Mouse (Mus musculus): Measurements from ENCODE around the gene Ptp4a2. TPM values are rescaled to one million over a fixed set of nuclear protein-coding genes. Genes with fewer than 3 reads are reported as not detected.
A peak's percentile ranks its signal among the peaks of the same experiment; 100 is the strongest.

Gene Ptp4a2
- polyA plus RNA-seq, 1 experiment, result 407 TPM

DNA sequence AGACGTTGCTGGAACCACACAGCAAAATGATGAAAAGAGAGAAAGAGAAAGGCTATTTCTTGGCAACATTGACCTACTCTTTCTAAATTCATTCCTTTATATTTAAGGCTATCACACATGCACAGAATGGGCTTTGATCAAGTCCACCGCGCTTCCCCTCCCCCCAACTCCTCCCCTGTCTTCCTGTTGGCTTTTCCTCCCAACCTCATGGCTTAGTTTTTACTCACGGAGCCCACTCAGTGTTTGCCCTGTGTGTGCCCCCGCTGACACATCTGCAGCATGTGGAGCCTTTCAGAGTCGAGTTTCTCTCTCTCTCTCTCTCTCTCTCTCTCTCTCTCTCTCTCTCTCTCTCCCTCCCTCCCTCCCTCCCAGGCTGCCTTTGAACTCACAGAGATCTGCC, 40.4 kb upstream of the Ptp4a2 start:
- TF ChIP-seq POLR2A (IDR thresholded peaks at IDR 0.05; ENCODE audit: insufficient read depth, low read length) (no peak), EP300 (IDR thresholded peaks at IDR 0.05; ENCODE audit: insufficient read depth, low read depth, low read length) (no peak), CTCF (IDR thresholded peaks at IDR 0.05; ENCODE audit: low read depth, low read length) (no peak)
- no peaks in the 10 kb centered on the region for H3K9me3 ChIP-seq (replicated peaks; ENCODE audit: control insufficient read depth, insufficient read depth, low read length, poor library complexity, severe bottlenecking)
- H3K36me3 ChIP-seq (ENCODE audit: control insufficient read depth, insufficient read depth, low read length, poor library complexity, severe bottlenecking), result no peaks in the 10 kb centered on the region
- no peaks in the 10 kb centered on the region for H3K27me3 ChIP-seq (ENCODE audit: control insufficient read depth, insufficient read depth, low read length, poor library complexity, severe bottlenecking)
- H3K4me1 ChIP-seq (ENCODE audit: control insufficient read depth, insufficient read depth, low read length), result no peaks in the 10 kb centered on the region
- H3K9ac ChIP-seq (ENCODE audit: low read depth, poor library complexity, severe bottlenecking), result no peak overlapping the region
- no peak overlapping the region for H3K4me3 ChIP-seq (ENCODE audit: low read depth, low read length)
- H3K27ac ChIP-seq (ENCODE audit: insufficient read depth, low read length), result no peak overlapping the region

DNA sequence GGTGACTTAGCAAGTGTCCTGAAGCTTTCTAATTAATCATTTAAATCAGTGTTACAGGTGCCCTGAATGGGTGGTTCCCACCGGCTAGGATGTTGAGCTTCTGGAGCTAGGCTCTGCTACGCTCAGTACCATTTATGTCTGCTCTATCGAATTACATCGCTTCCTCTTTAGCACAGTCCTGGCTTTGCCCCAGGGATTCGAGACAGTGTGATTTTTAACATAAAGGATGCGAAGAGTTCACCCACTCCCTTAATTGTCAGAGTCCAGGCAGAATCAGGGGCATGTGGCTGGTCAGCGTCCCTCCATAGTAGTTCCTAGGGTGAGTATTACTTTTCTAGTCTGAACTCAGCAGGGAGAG, 39.7 kb upstream of the Ptp4a2 start:
- Histone ChIP-seq H3K9me3 (replicated peaks; ENCODE audit: control insufficient read depth, insufficient read depth, low read length, poor library complexity, severe bottlenecking) (no peaks in the 10 kb centered on the region), H3K27ac (ENCODE audit: insufficient read depth, low read length) (no peak overlapping the region), H3K9ac (ENCODE audit: low read depth, poor library complexity, severe bottlenecking) (no peak overlapping the region), H3K36me3 (ENCODE audit: control insufficient read depth, insufficient read depth, low read length, poor library complexity, severe bottlenecking) (no peaks in the 10 kb centered on the region), H3K4me3 (ENCODE audit: low read depth, low read length) (no peak overlapping the region), H3K27me3 (ENCODE audit: control insufficient read depth, insufficient read depth, low read length, poor library complexity, severe bottlenecking) (no peaks in the 10 kb centered on the region), H3K4me1 (ENCODE audit: control insufficient read depth, insufficient read depth, low read length) (no peaks in the 10 kb centered on the region)
- no peak for TF ChIP-seq EP300 (IDR thresholded peaks at IDR 0.05; ENCODE audit: insufficient read depth, low read depth, low read length)
- no peak for TF ChIP-seq POLR2A (IDR thresholded peaks at IDR 0.05; ENCODE audit: insufficient read depth, low read length)
- no peak for TF ChIP-seq CTCF (IDR thresholded peaks at IDR 0.05; ENCODE audit: low read depth, low read length)

- H3K27ac ChIP-seq (ENCODE audit: insufficient read depth, low read length), result no peak overlapping the region
- TF ChIP-seq EP300 (IDR thresholded peaks at IDR 0.05; ENCODE audit: insufficient read depth, low read depth, low read length) (no peak), CTCF (IDR thresholded peaks at IDR 0.05; ENCODE audit: low read depth, low read length) (no peak), POLR2A (IDR thresholded peaks at IDR 0.05; ENCODE audit: insufficient read depth, low read length) (no peak)
- no peaks in the 10 kb centered on the region for H3K27me3 ChIP-seq (ENCODE audit: control insufficient read depth, insufficient read depth, low read length, poor library complexity, severe bottlenecking)
- H3K9ac ChIP-seq (ENCODE audit: low read depth, poor library complexity, severe bottlenecking), result no peak overlapping the region
- 0 out of 2 replicates have a peak overlapping the region, but pooled peaks have one; percentile 2 for H3K4me3 ChIP-seq (ENCODE audit: low read depth, low read length)
- no peaks in the 10 kb centered on the region for H3K9me3 ChIP-seq (replicated peaks; ENCODE audit: control insufficient read depth, insufficient read depth, low read length, poor library complexity, severe bottlenecking)
- H3K4me1 ChIP-seq (ENCODE audit: control insufficient read depth, insufficient read depth, low read length), result no peaks in the 10 kb centered on the region
- no peaks in the 10 kb centered on the region for H3K36me3 ChIP-seq (ENCODE audit: control insufficient read depth, insufficient read depth, low read length, poor library complexity, severe bottlenecking)
These were observed 39.1 kb upstream of the Ptp4a2 start for GRCm38 (mm10) chr4:129771672-129772521.

GRCm38 (mm10) chr4:129781881-129782675, 28.9 kb upstream of the Ptp4a2 start:
- H3K9ac ChIP-seq (ENCODE audit: low read depth, poor library complexity, severe bottlenecking), result no peak overlapping the region
- H3K27ac ChIP-seq (ENCODE audit: insufficient read depth, low read length), result no peak overlapping the region
- no peak overlapping the region for H3K4me3 ChIP-seq (ENCODE audit: low read depth, low read length)
- no peaks in the 10 kb centered on the region for H3K27me3 ChIP-seq (ENCODE audit: control insufficient read depth, insufficient read depth, low read length, poor library complexity, severe bottlenecking)
- H3K36me3 ChIP-seq (ENCODE audit: control insufficient read depth, insufficient read depth, low read length, poor library complexity, severe bottlenecking), result no peaks in the 10 kb centered on the region
- H3K4me1 ChIP-seq (ENCODE audit: control insufficient read depth, insufficient read depth, low read length), result peaks cover 7% of the 10 kb centered on the region
- H3K9me3 ChIP-seq (replicated peaks; ENCODE audit: control insufficient read depth, insufficient read depth, low read length, poor library complexity, severe bottlenecking), result no peaks in the 10 kb centered on the region
- TF ChIP-seq POLR2A (IDR thresholded peaks at IDR 0.05; ENCODE audit: insufficient read depth, low read length) (no peak), CTCF (IDR thresholded peaks at IDR 0.05; ENCODE audit: low read depth, low read length) (no peak), EP300 (IDR thresholded peaks at IDR 0.05; ENCODE audit: insufficient read depth, low read depth, low read length) (no peak)

DNA sequence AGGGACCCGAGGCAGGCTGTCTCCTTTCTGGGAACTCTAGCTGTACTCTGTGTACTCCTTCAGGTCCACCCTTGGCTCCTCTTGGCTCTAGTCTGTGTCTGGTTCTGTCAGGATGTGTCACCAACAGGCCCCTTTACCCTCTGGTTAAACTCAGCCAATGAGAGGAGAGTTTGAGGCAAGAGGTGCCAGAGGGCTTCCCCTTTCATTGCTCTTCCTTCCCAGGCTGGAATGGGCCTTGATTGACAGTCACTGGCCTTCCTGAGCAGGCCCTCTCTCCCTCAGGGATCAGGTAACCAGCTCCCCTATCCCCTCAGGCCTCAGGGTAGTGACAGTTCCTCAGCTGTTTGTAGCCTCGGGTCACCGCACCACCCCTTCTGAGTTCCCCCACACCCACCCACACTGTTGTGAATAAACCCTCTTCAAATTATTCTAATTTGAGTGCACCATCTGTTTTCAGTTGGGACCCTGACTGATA, 28.1 kb upstream of the Ptp4a2 start:
- Histone ChIP-seq H3K36me3 (ENCODE audit: control insufficient read depth, insufficient read depth, low read length, poor library complexity, severe bottlenecking) (no peaks in the 10 kb centered on the region), H3K4me3 (ENCODE audit: low read depth, low read length) (no peak overlapping the region), H3K9me3 (replicated peaks; ENCODE audit: control insufficient read depth, insufficient read depth, low read length, poor library complexity, severe bottlenecking) (no peaks in the 10 kb centered on the region), H3K27ac (ENCODE audit: insufficient read depth, low read length) (no peak overlapping the region), H3K4me1 (ENCODE audit: control insufficient read depth, insufficient read depth, low read length) (peaks cover 7% of the 10 kb centered on the region), H3K9ac (ENCODE audit: low read depth, poor library complexity, severe bottlenecking) (no peak overlapping the region), H3K27me3 (ENCODE audit: control insufficient read depth, insufficient read depth, low read length, poor library complexity, severe bottlenecking) (no peaks in the 10 kb centered on the region)
- TF ChIP-seq POLR2A (IDR thresholded peaks at IDR 0.05; ENCODE audit: insufficient read depth, low read length) (no peak), EP300 (IDR thresholded peaks at IDR 0.05; ENCODE audit: insufficient read depth, low read depth, low read length) (0 out of 2 replicates have a peak, but pooled peaks have one; percentile 17), CTCF (IDR thresholded peaks at IDR 0.05; ENCODE audit: low read depth, low read length) (no peak)

Data from ES-Bruce4 (cell line).